Mouse (Mus musculus) mouse embryonic stem cell (cell line): Measurements from ENCODE around the gene Gna15.

Source experiments
- in situ Hi-C, 2 experiments: fragments of 300-500 bp; cut with MboI; formaldehyde crosslinking; loops; 1 replicate in 1 of 2; 3 replicates in 1 of 2; pipeline ENCODE4 v1.14.3; 2019 to 2020; ENCODE audit warnings: low sequenced_read_pairs in 2 of 2, low pct_unique_long_range_greater_than_20kb in 1 of 2, mixed read lengths in 1 of 2; ENCODE audit not compliant: unreplicated experiment in 1 of 2

Gna15 gene

GRCm38 (mm10) chr10:81486496-81486895 is 37.5 kb downstream of the Gna15 start:
- in situ Hi-C loops: no loop called here

DNA sequence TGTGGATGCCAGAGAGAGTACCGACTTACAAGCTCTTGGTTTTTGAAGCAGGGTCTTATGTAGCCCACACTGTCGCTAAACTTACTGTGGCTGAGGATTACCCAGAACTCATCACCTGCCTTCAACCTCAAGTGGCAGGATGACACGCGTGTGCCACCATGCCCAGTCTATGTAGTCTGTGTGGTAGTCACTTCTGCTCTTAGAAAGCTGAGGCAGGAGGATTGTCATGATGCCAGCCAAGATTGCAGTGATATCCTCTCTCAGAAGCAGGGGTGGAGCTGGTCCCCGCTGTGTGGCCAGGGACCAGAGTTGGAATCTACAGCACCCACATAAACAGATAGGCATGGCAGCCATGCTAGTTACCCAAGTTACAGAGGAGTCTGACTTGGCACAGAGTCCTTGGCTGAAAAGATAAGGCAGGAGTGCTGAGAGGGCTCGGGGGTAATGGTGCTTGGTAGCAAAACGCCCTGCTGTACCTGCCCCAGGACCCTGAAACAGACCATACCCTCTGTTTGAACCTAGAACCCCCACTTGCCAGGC is 38.5 kb downstream of the Gna15 start:
- in situ Hi-C loops: no loop called here

DNA sequence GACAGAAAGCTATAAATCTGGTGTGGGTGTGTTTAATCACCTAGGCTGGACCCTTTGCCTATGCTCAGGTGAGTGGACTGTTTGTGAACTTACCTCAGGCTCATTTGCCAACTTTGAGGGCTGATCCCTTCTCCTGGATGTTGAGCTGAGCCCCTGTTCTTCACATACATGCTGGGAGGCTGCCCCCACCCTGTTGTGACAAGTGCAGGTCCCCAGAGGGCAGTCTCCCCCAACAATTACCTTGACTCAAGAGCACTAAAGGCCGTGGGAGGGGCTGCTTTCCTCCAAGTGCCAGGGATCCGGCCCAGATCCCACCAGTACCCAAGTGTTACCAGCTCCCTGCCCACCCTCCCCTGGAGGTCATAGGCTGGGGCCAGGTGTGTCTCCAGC is 39.0 kb downstream of the Gna15 start:
- in situ Hi-C loops: no loop called here

DNA sequence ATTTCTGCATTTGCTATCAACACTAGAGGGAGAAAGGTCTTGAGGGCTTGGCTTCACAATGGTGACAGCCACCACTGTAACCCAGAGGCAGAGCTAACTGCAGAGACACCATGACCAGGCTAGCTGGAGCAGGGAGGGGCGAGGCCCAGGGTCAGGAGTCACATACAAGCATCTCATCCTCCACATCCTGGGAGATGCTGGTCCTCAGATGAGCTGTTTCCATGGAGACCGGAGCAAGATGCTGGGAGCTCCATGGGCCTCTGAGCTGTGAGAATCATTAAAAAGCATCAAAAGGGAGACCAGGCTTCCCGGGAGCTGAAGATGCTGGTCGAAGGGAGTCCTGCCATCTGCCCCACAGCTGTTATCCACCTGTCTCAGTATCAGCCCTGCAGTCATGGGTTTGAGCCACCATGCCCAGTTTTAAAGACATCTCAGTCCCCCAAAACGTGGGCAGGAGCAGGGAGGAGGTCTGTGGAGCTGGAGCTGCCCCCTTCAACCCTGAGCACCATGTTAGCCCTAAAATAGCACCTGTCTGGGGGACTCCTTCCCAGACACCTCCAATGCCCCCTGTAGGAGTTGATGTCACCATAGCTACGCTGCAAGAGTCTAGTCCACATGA is 39.5 kb downstream of the Gna15 start:
- in situ Hi-C loops: no loop called here

DNA sequence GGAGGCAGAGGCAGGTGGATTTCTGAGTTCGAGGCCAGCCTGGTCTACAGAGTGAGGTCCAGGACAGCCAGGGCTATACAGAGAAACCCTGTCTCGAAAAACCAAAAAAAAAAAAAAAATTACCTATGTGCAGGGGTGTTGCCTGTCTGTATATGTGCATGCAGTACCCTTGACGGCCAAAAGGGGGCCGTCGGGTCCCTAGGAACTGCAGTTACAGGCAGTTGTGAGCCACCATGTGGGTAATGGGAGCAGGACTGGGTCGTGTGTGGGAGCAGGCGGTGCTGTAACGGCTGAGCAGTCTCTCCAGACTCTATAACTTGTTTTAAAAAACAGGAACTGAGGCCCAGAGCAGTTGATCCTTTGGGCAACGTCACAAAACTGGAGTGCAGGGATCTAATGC is 40.0 kb downstream of the Gna15 start:
- in situ Hi-C loops: no loop called here

- in situ Hi-C loops: no loop called here
Measured at GRCm38 (mm10) chr10:81482533-81482889, 41.5 kb downstream of the Gna15 start, which contains the start of gene Celf5. TSS of gene Celf5 (minus strand) at chr10:81482709.

DNA sequence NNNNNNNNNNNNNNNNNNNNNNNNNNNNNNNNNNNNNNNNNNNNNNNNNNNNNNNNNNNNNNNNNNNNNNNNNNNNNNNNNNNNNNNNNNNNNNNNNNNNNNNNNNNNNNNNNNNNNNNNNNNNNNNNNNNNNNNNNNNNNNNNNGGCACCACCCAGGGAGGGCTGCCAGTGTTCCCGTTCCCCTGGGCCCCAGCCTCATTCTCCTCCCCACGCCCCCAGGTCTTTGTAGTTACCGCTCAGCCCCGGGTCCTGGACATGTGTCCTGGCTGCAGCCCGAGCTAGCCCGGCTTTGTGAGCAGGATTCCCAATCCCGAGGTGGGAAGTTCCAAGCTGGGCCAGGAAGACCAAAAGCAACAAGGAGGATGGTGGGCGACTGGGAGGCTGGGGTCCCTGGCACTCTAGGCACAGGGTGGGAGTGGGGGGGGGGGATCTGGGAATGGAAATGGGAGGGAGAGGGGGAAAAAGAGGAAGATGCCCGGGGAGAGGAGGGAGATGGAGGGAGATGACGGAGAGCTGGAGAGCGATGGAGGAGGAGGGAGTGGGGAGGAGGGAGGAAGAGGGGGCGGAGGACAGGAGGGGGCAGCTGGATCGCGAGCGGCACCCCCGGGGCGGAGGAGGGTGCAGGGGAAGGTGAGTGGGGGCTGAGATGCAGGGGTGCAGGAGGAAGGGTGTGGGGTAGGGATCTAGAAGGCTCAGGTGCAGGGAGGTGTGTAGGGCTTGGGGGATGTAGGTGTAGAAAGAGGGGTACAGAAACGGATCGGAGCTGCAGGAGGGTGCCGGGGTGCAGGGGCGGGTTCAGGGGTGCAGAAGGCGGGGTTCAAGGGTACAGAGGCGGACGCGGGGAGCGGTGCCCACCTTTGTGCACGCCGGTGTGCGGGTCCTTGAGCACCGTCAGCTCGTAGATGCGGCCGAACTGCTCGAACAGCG is 42.2 kb downstream of the Gna15 start:
- in situ Hi-C loops: no loop called here

- in situ Hi-C loops: no loop called here
Measured at GRCm38 (mm10) chr10:81474461-81474860, 49.6 kb downstream of the Gna15 start.

- in situ Hi-C loops: no loop called here
Measured at GRCm38 (mm10) chr10:81473003-81473451, 51.0 kb downstream of the Gna15 start.

DNA sequence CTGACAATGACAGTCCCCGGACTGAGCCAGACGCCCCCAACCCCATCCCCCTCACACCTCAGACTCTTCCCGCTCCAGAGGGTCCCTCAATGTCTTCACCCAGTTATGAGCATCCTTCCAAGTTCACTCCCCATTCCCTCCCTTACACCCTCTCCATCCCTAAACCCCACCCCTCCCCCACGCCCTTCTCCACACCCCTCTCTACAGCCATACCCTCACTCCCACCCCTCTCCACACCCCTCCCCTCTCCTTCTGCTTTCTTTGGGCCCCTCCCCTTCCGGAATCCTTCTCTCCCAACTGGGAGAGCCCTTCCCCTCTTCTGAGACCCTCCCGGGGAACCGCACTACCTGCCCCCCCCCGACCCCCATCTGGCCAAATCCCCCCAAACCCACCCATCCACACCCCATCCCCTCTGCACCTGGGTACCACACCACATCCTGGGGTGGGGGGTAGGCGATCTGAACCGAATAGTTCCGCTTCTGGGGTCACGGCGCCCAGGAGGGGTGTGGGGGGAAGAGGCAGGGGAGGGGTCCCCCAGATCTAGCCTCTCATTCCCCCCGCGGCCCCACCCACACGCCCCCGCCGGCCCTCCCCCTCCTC is 51.5 kb downstream of the Gna15 start:
- in situ Hi-C loops: no loop called here

DNA sequence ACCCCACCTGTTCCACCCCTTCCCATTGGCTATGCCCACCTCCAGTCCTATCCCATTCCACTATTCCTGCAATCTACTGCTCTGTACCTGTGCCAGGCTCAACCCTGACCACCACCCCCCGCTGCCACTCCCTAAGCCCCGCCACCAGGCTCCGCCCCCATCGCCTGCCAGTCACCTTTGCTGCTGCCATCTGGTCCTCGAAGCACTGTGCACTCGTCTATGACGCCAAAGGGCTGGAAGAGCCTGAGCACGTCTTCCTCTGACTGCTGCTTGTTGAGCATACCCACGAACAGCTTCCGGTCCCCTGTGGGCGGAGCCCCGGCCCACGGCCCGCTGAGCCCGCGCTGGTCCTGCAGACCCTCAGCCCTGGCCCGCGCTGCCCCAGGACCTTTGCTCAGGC is 53.6 kb downstream of the Gna15 start:
- in situ Hi-C loops: no loop called here

DNA sequence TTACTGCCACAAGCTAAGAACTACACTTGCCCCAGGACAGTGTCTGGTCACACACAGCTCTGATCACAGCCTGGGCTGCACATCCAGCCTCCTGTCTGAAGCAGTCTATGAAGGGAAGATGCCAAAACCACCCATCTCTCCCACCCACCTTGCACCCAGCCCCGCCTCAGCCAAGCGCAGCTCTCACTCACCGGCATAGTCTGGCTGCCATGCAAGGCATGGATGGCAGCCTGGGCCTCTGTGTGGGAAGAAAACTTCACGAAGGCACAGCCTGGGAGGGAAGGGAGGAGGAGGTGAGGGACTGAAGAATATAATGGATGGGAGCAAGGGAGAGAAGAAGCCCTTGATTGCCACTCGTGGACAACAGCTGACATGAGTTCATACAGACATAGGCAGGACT is 54.8 kb downstream of the Gna15 start:
- in situ Hi-C loops: no loop called here

DNA sequence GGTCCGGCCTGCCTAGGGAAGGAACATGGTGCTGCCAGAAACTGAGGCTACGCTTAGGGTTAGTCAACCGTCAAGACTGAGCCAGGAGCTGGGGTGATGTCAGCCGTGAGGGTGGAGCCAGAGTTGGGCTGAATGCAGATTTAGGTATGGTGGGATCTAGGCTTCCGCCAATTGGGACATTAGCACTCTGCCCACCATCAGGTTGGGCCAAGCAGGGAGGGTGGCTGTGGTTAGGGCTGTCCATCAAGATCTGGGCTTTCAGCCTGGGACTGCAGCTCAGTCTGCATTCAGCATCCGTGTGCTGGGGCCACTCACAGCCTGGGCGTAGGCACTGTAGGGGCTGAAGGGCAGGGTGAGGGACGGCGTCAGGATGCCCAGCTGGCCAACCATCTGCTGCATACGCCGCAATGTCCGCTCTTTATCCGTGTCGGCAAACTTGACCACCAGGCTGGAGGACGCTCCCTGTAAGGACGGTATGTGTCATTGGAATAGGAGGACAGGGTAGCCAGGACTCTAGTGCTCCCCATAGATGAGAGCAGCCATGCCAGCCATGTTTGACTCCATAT is 56.3 kb downstream of the Gna15 start:
- in situ Hi-C loops: no loop called here

DNA sequence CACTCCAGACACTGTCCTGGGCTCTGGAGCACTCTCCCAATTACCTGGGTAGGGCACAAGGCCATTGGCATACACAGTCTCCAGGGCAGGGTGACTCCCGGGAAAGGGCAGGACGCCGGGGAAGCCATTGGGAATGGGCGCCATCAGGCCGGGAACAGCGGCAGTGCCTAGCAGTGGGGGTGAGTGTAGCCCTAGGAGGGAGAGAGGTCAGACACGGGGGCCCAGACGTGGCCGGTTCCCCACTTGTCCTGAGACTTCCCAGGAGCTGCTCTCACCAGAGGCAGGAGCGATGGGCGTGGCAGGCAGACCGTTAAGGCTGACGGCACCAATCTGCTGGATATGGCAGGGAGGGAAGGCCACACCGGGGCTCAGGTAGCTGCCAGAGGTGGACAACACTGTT is 57.1 kb downstream of the Gna15 start:
- in situ Hi-C loops: no loop called here

DNA sequence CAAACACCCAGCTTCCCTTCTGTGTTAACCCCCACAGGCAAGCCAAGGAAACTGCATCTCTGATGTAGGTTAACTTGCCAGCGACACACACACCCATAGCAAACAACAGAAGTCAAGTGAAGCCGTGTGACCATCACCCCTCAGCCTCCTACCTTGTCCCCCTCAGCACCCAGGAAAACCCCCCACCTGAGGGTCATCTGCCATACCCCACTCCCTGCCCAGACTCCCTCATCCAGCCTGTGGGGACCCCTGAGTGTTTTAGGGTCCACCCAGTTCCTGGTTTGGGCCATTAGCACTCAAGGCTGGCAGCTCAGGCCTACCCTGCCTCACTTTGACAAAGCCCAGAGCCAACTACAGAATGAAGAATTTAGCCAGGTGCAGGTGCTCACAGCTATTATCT is 58.0 kb downstream of the Gna15 start:
- in situ Hi-C loops: no loop called here

DNA sequence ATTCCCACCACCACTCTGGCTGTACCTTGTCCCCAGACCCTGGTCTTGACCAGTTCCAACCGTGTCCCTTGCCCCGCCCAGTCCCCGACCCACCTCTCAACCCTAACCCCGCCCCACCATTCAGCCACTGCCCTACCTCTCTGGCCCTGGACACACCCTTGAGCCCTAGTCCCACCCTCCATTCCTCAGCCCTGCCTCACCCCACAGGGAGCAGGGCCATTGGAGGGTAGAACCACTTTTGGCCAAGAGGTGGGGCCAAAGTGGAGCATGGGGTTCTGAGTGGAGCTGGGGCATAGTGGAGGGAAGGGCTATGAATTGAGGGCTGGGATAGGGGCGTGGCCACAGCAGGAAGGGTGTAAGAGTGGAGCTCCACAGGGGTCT is 58.8 kb downstream of the Gna15 start:
- in situ Hi-C loops: no loop called here

- in situ Hi-C loops: no loop called here
Measured at GRCm38 (mm10) chr10:81464405-81465264, 59.4 kb downstream of the Gna15 start.

- in situ Hi-C loops: no loop called here
Measured at GRCm38 (mm10) chr10:81463531-81463930, 60.5 kb downstream of the Gna15 start.
